8 mouse cellular contexts compared by ENCODE assay signal in the genomic region with DNA sequence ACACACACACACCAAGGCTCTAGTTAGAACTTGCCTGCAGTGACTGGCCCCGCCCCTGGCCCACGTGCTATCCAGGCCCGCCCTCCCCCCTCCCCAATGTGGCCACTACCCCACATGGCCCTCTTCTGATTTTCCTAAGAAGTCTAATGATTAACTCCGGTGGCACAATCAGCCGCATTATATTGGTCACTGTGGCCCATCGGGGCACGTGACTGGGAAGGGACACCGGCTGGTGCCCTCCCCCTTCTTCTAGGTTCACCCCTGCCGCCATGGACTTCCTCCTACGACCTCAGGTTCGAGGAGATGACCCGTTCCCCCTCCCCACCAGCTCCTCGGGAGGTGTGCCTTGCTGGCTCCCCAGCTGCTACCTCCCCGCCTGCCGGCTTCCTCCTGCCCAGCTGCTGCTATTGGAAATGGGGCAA. TPM values are rescaled to one million over a fixed set of nuclear protein-coding genes. Genes with fewer than 3 reads are reported as not detected.
A peak's percentile ranks its signal among the peaks of the same experiment; 100 is the strongest.
DNase-seq lines count a peak whose midpoint lies in the region; ATAC-seq lines count a peak whose summit lies in the region.

No protein-coding gene starts in this region.

- peaks cover 36% of the 10 kb centered on the region for H3K36me3 ChIP-seq in erythroblast, embryonic 14.5 days (ENCODE audit: control insufficient read depth)
- peaks cover 7% of the 10 kb centered on the region for H3K36me3 ChIP-seq in hindbrain, embryonic 11.5 days (ENCODE audit: control insufficient read depth, insufficient read depth, low read length)
- peaks cover 43% of the 10 kb centered on the region for H3K36me3 ChIP-seq in limb, embryonic 13.5 days
- 0 out of 2 replicates have a peak, but pooled peaks cover 8% of the 10 kb centered on the region for H3K36me3 ChIP-seq in midbrain, embryonic 15.5 days (replicated peaks)

- 4% methylated on average over 15 of the region's 15 CpGs for WGBS in hindbrain, embryonic 11.5 days
- 2% methylated on average over 14 of the region's 15 CpGs for WGBS in limb, embryonic 13.5 days
- 9% methylated on average over 15 of the region's 15 CpGs for WGBS in midbrain, embryonic 15.5 days

- H3K27me3 ChIP-seq in erythroblast, embryonic 14.5 days (ENCODE audit: control insufficient read depth) = peaks cover 26% of the 10 kb centered on the region
- 0 out of 2 replicates have a peak, but pooled peaks cover 4% of the 10 kb centered on the region for H3K27me3 ChIP-seq in hindbrain, embryonic 11.5 days (ENCODE audit: control insufficient read depth, insufficient read depth, low read length)
- H3K27me3 ChIP-seq in limb, embryonic 13.5 days = no peaks in the 10 kb centered on the region
- peaks cover 7% of the 10 kb centered on the region; the same call in 1 of the 2 replicates for H3K27me3 ChIP-seq in midbrain, embryonic 15.5 days (replicated peaks)

- H3K9ac ChIP-seq in hindbrain, embryonic 11.5 days (ENCODE audit: low read depth, low read length) = no peak overlapping the region
- H3K9ac ChIP-seq in limb, embryonic 13.5 days = peak overlapping the region; percentile 50
- no peak overlapping the region for H3K9ac ChIP-seq in midbrain, embryonic 15.5 days

- H3K4me3 ChIP-seq in erythroblast, embryonic 14.5 days (replicated peaks) = peak overlapping the region; percentile 39
- 0 out of 2 replicates have a peak overlapping the region, but pooled peaks have one; percentile 8 for H3K4me3 ChIP-seq in hindbrain, embryonic 11.5 days (ENCODE audit: low read depth, low read length)
- H3K4me3 ChIP-seq in limb, embryonic 13.5 days = peak overlapping the region; percentile 23
- no peak overlapping the region for H3K4me3 ChIP-seq in midbrain, embryonic 15.5 days

- H3K4me2 ChIP-seq in hindbrain, embryonic 11.5 days (replicated peaks; ENCODE audit: low read depth, low read length) = peak overlapping the region; percentile 8; the same call in 1 of the 2 replicates
- H3K4me2 ChIP-seq in limb, embryonic 13.5 days (replicated peaks) = peak overlapping the region; percentile 95
- peak overlapping the region; percentile 25; the same call in 1 of the 2 replicates for H3K4me2 ChIP-seq in midbrain, embryonic 15.5 days

- H3K27ac ChIP-seq in hindbrain, embryonic 11.5 days (ENCODE audit: low read depth, low read length) = no peak overlapping the region; the same call in 1 of the 2 replicates
- peak overlapping the region; percentile 28; the same call in 1 of the 2 replicates for H3K27ac ChIP-seq in limb, embryonic 13.5 days
- H3K27ac ChIP-seq in midbrain, embryonic 15.5 days = no peak overlapping the region

- H3K9me3 ChIP-seq in erythroblast, embryonic 14.5 days (ENCODE audit: control insufficient read depth, low read length) = no peaks in the 10 kb centered on the region
- H3K9me3 ChIP-seq in hindbrain, embryonic 11.5 days (ENCODE audit: control insufficient read depth, low read length) = no peaks in the 10 kb centered on the region
- H3K9me3 ChIP-seq in limb, embryonic 13.5 days = no peaks in the 10 kb centered on the region
- no peaks in the 10 kb centered on the region for H3K9me3 ChIP-seq in midbrain, embryonic 15.5 days

- DNase-seq in hindbrain, embryonic 11.5 days (ENCODE audit: low spot score) = peak; percentile 46
- no peak for DNase-seq in layer of hippocampus, adult 9-10 months (ENCODE audit: low spot score)
- no peak for DNase-seq in spleen, postnatal 36 days (ENCODE audit: low spot score in 2 of 2)

- ATAC-seq in erythroblast, adult 5-6 weeks (replicated peaks; ENCODE audit: low FRiP score, poor library complexity, severe bottlenecking) = no peak
- no peak for ATAC-seq in hindbrain, embryonic 11.5 days (ENCODE audit: low FRiP score)
- ATAC-seq in limb, embryonic 13.5 days (ENCODE audit: low FRiP score, low read depth) = no peak
- ATAC-seq in midbrain, embryonic 15.5 days (replicated peaks) = no peak
- no peak for ATAC-seq in monocyte, adult 5-6 weeks (replicated peaks; ENCODE audit: insufficient number of reproducible peaks, low FRiP score, low TSS enrichment, poor library complexity, severe bottlenecking)

- peaks cover 50% of the 10 kb centered on the region for H3K4me1 ChIP-seq in erythroblast, embryonic 14.5 days (ENCODE audit: control insufficient read depth)
- peaks cover 17% of the 10 kb centered on the region for H3K4me1 ChIP-seq in hindbrain, embryonic 11.5 days (replicated peaks; ENCODE audit: control insufficient read depth, insufficient read depth, low read length)
- peaks cover 45% of the 10 kb centered on the region for H3K4me1 ChIP-seq in limb, embryonic 13.5 days
- peaks cover 46% of the 10 kb centered on the region for H3K4me1 ChIP-seq in midbrain, embryonic 15.5 days

RNA-seq across cellular contexts. Expression of gene Slc4a2, which starts 4.4 kb away (rescaled TPM):
- 1.1 and 2.5 TPM in 2 replicates for polyA plus RNA-seq in erythroblast, embryonic 14.5 days (2012)
- total RNA-seq in erythroblast, adult 5-6 weeks (2015; ENCODE audit: low replicate concordance) = 1.7 and 16.1 TPM in 2 replicates
- total RNA-seq in erythroblast, adult 5-6 weeks (2017; ENCODE audit: low replicate concordance) = 6.3 and 15.9 TPM in 2 replicates
- polyA plus RNA-seq in hindbrain, embryonic 11.5 days (2014; fragmentation: Nextera tagmentation; extraction: Ambion mirVana) = 14.3 and 17.9 TPM in 2 replicates
- 39.5 and 42.0 TPM in 2 replicates for polyA plus RNA-seq in limb, embryonic 13.5 days (2015; fragmentation: Nextera tagmentation; extraction: Ambion mirVana)
- 23.1 and 26.1 TPM in 2 replicates for polyA plus RNA-seq in midbrain, embryonic 15.5 days (2015; fragmentation: Nextera tagmentation; extraction: Ambion mirVana)
- 20.1 to 60.8 TPM (median 32.2 TPM) in 3 replicates for total RNA-seq in monocyte, adult 5-6 weeks (2017)

RNA-seq across cellular contexts. Expression of gene Cdk5, which starts 4.7 kb away (rescaled TPM):
- polyA plus RNA-seq in erythroblast, embryonic 14.5 days (2012) = 0.40 and 0.67 TPM in 2 replicates
- 0.58 and 4.2 TPM in 2 replicates for total RNA-seq in erythroblast, adult 5-6 weeks (2015; ENCODE audit: low replicate concordance)
- 2.5 and 3.5 TPM in 2 replicates for total RNA-seq in erythroblast, adult 5-6 weeks (2017; ENCODE audit: low replicate concordance)
- 56.3 and 62.4 TPM in 2 replicates for polyA plus RNA-seq in hindbrain, embryonic 11.5 days (2014; fragmentation: Nextera tagmentation; extraction: Ambion mirVana)
- polyA plus RNA-seq in limb, embryonic 13.5 days (2015; fragmentation: Nextera tagmentation; extraction: Ambion mirVana) = 53.5 and 59.5 TPM in 2 replicates
- 120 and 121 TPM in 2 replicates for polyA plus RNA-seq in midbrain, embryonic 15.5 days (2015; fragmentation: Nextera tagmentation; extraction: Ambion mirVana)
- 19.3 to 30.9 TPM (median 26.0 TPM) in 3 replicates for total RNA-seq in monocyte, adult 5-6 weeks (2017)

RNA-seq across cellular contexts. Expression of gene Asic3, which starts 14.8 kb away (rescaled TPM):
- polyA plus RNA-seq in erythroblast, embryonic 14.5 days (2012) = not detected in 2 replicates
- not detected in 2 replicates for total RNA-seq in erythroblast, adult 5-6 weeks (2015; ENCODE audit: low replicate concordance)
- 1.3 TPM in 1 of 2 replicates, not detected in the other for total RNA-seq in erythroblast, adult 5-6 weeks (2017; ENCODE audit: low replicate concordance)
- 0.52 and 0.88 TPM in 2 replicates for polyA plus RNA-seq in hindbrain, embryonic 11.5 days (2014; fragmentation: Nextera tagmentation; extraction: Ambion mirVana)
- polyA plus RNA-seq in limb, embryonic 13.5 days (2015; fragmentation: Nextera tagmentation; extraction: Ambion mirVana) = 1.7 and 2.0 TPM in 2 replicates
- polyA plus RNA-seq in midbrain, embryonic 15.5 days (2015; fragmentation: Nextera tagmentation; extraction: Ambion mirVana) = 0.20 and 0.35 TPM in 2 replicates
- not detected in 3 replicates for total RNA-seq in monocyte, adult 5-6 weeks (2017)

RNA-seq across cellular contexts. Expression of gene Fastk, which starts 17.1 kb away (rescaled TPM):
- 33.0 and 33.8 TPM in 2 replicates for polyA plus RNA-seq in erythroblast, embryonic 14.5 days (2012)
- total RNA-seq in erythroblast, adult 5-6 weeks (2015; ENCODE audit: low replicate concordance) = 9.2 and 25.1 TPM in 2 replicates
- 4.3 and 9.1 TPM in 2 replicates for total RNA-seq in erythroblast, adult 5-6 weeks (2017; ENCODE audit: low replicate concordance)
- polyA plus RNA-seq in hindbrain, embryonic 11.5 days (2014; fragmentation: Nextera tagmentation; extraction: Ambion mirVana) = 86.7 and 88.5 TPM in 2 replicates
- polyA plus RNA-seq in limb, embryonic 13.5 days (2015; fragmentation: Nextera tagmentation; extraction: Ambion mirVana) = 120 TPM in 2 replicates
- 96.6 and 104 TPM in 2 replicates for polyA plus RNA-seq in midbrain, embryonic 15.5 days (2015; fragmentation: Nextera tagmentation; extraction: Ambion mirVana)
- 17.1 to 27.5 TPM (median 26.9 TPM) in 3 replicates for total RNA-seq in monocyte, adult 5-6 weeks (2017)

RNA-seq across cellular contexts. Expression of gene Tmub1, which starts 19.7 kb away (rescaled TPM):
- 2.3 and 2.8 TPM in 2 replicates for polyA plus RNA-seq in erythroblast, embryonic 14.5 days (2012)
- 2.9 and 3.7 TPM in 2 replicates for total RNA-seq in erythroblast, adult 5-6 weeks (2015; ENCODE audit: low replicate concordance)
- total RNA-seq in erythroblast, adult 5-6 weeks (2017; ENCODE audit: low replicate concordance) = 2.0 and 4.3 TPM in 2 replicates
- 30.0 and 33.6 TPM in 2 replicates for polyA plus RNA-seq in hindbrain, embryonic 11.5 days (2014; fragmentation: Nextera tagmentation; extraction: Ambion mirVana)
- 23.7 and 24.6 TPM in 2 replicates for polyA plus RNA-seq in limb, embryonic 13.5 days (2015; fragmentation: Nextera tagmentation; extraction: Ambion mirVana)
- polyA plus RNA-seq in midbrain, embryonic 15.5 days (2015; fragmentation: Nextera tagmentation; extraction: Ambion mirVana) = 62.9 and 63.7 TPM in 2 replicates
- total RNA-seq in monocyte, adult 5-6 weeks (2017) = 11.8 to 33.4 TPM (median 26.8 TPM) in 3 replicates

Comparison
In these comparisons a context has a peak if more than half of its experiments do, and no peak if none do; other contexts are left out.
1. H3K4me2 ChIP-seq: peak in every context shown above with its lines; median percentile 95 in limb, embryonic 13.5 days; 25 in midbrain, embryonic 15.5 days; 8 in hindbrain, embryonic 11.5 days.
2. RNA of gene Cdk5, which starts 4.7 kb away (polyA plus RNA-seq): 120 to 121 TPM in midbrain, embryonic 15.5 days, 56.3 to 62.4 TPM in hindbrain, embryonic 11.5 days and 53.5 to 59.5 TPM in limb, embryonic 13.5 days; 0.40 to 0.67 TPM in erythroblast, embryonic 14.5 days; every median in the first group is over 10 times any median in the second.